26 mouse cellular contexts compared by ENCODE assay signal in the genomic region with DNA sequence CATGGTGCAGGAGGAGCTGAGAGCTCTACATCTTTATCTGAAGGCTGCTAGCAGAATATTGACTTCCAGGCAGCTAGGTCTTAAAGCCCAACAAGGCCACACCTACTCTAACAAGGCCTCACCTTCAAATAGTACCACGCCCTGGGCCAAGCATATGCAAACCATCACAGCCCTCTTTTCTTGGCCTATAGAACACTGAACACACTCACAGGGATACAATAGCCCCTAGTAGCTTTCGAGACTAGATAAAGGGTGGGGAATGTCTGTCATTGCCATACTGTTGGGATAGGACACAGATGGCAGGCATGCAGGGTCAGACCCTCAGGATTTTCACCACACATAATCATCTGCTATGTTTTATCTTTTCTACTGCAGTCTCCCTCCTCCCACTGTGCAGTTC. TPM values are rescaled to one million over a fixed set of nuclear protein-coding genes. Genes with fewer than 3 reads are reported as not detected.
A peak's percentile ranks its signal among the peaks of the same experiment; 100 is the strongest.
DNase-seq lines count a peak whose midpoint lies in the region; ATAC-seq lines count a peak whose summit lies in the region.
"Had no signal": no experiment of that assay in that cellular context is flagged by ENCODE, and none has a peak within 500 bp of the region (broad histone marks: within the 10 kb centered on the region; RNA-seq: fewer than 3 reads in every experiment).

No protein-coding gene starts in this region.

- WGBS in limb, embryonic 12.5 days, result 91% methylated on average over 2 of the region's 2 CpGs
- 81% methylated on average over 2 of the region's 2 CpGs for WGBS in liver, embryonic 11.5 days

- no peak overlapping the region for H3K4me2 ChIP-seq in limb, embryonic 12.5 days
- no peak overlapping the region for H3K4me2 ChIP-seq in liver, embryonic 11.5 days
- H3K4me2 ChIP-seq: forebrain, embryonic 13.5 days; heart, embryonic 12.5 days; heart, embryonic 15.5 days; hindbrain, embryonic 12.5 days; hindbrain, embryonic 15.5 days had no signal

- no peak overlapping the region for H3K9ac ChIP-seq in limb, embryonic 12.5 days (replicated peaks)
- no peak overlapping the region for H3K9ac ChIP-seq in liver, embryonic 11.5 days (ENCODE audit: low read depth, low read length)
- H3K9ac ChIP-seq: forebrain, embryonic 13.5 days; heart, embryonic 12.5 days; heart, embryonic 15.5 days; hindbrain, embryonic 12.5 days; hindbrain, embryonic 15.5 days had no signal

- no peak overlapping the region for H3K4me3 ChIP-seq in limb, embryonic 12.5 days (replicated peaks)
- H3K4me3 ChIP-seq in liver, embryonic 11.5 days (ENCODE audit: low read depth, low read length), result no peak overlapping the region
- H3K4me3 ChIP-seq: forebrain, embryonic 10.5 days; forebrain, embryonic 13.5 days; heart, embryonic 12.5 days; heart, embryonic 15.5 days; hindbrain, embryonic 12.5 days; hindbrain, embryonic 15.5 days had no signal

- DNase-seq in heart, adult 11 months, result peak; percentile 66
- DNase-seq in heart, postnatal 25 days (ENCODE audit: low spot score), result no peak
- DNase-seq in R1 (ENCODE audit: low read depth, low spot score), result peak; percentile 84
- no peak for DNase-seq in lung, postnatal 25 days (ENCODE audit: low spot score)
- DNase-seq in liver, embryonic 11.5 days (ENCODE audit: low spot score), result no peak
- no peak for DNase-seq in layer of hippocampus, postnatal 36 days
- DNase-seq: adrenal gland, postnatal 10 days; adrenal gland, postnatal 36 days; cerebellum, adult 11-12 months; cerebellum, adult 8-10 months; cerebellum, postnatal 10 days; cerebellum, postnatal 36 days; embryo, embryonic 11 days; gastrocnemius, postnatal 10 days; gastrocnemius, postnatal 36 days; heart, postnatal 10 days had no signal

- H3K36me3 ChIP-seq in limb, embryonic 12.5 days, result no peaks in the 10 kb centered on the region
- H3K36me3 ChIP-seq in liver, embryonic 11.5 days (ENCODE audit: control insufficient read depth, insufficient read depth, low read length), result no peaks in the 10 kb centered on the region
- H3K36me3 ChIP-seq: forebrain, embryonic 10.5 days; heart, embryonic 12.5 days; heart, embryonic 15.5 days; hindbrain, embryonic 12.5 days; hindbrain, embryonic 15.5 days had no signal

- no peaks in the 10 kb centered on the region for H3K27me3 ChIP-seq in limb, embryonic 12.5 days
- H3K27me3 ChIP-seq in liver, embryonic 11.5 days (replicated peaks; ENCODE audit: control insufficient read depth, insufficient read depth, low read length), result no peaks in the 10 kb centered on the region
- H3K27me3 ChIP-seq: forebrain, embryonic 13.5 days; heart, embryonic 15.5 days; hindbrain, embryonic 15.5 days had no signal

- intact Hi-C loops in heart, postnatal 25 days (cut with DNase I), result no loop called here

- H3K4me1 ChIP-seq in limb, embryonic 12.5 days (replicated peaks), result no peaks in the 10 kb centered on the region
- H3K4me1 ChIP-seq in liver, embryonic 11.5 days (replicated peaks; ENCODE audit: control insufficient read depth, insufficient read depth, low read length), result no peaks in the 10 kb centered on the region

- H3K9me3 ChIP-seq in limb, embryonic 12.5 days, result no peaks in the 10 kb centered on the region
- H3K9me3 ChIP-seq in liver, embryonic 11.5 days (ENCODE audit: control insufficient read depth, low read length), result no peaks in the 10 kb centered on the region
- H3K9me3 ChIP-seq: forebrain, embryonic 10.5 days; forebrain, embryonic 13.5 days; heart, embryonic 12.5 days; heart, embryonic 15.5 days; hindbrain, embryonic 12.5 days; hindbrain, embryonic 15.5 days had no signal

- ATAC-seq in limb, embryonic 12.5 days (ENCODE audit: insufficient number of reproducible peaks, insufficient read depth, low FRiP score, low TSS enrichment, low read depth), result 0 out of 2 replicates have a peak, but pooled peaks have one; percentile 37
- ATAC-seq in liver, embryonic 11.5 days (replicated peaks; ENCODE audit: low FRiP score), result no peak
- ATAC-seq: forebrain, embryonic 13.5 days; forebrain, embryonic 16.5 days had no signal

- no peak overlapping the region for H3K27ac ChIP-seq in limb, embryonic 12.5 days
- no peak overlapping the region for H3K27ac ChIP-seq in liver, embryonic 11.5 days (ENCODE audit: low read depth, low read length)
- H3K27ac ChIP-seq: forebrain, embryonic 10.5 days; forebrain, embryonic 13.5 days; heart, embryonic 15.5 days; hindbrain, embryonic 12.5 days; hindbrain, embryonic 15.5 days had no signal

RNA-seq across cellular contexts. Expression of gene Iqsec3, which starts 52.6 kb away (rescaled TPM):
- total RNA-seq in heart, postnatal 25 days (2021), result under 1 TPM; 0.39 to 0.61 TPM
- 0.03 and 0.14 TPM in 2 replicates for polyA plus RNA-seq in limb, embryonic 12.5 days (2016; fragmentation: Nextera tagmentation; extraction: Ambion mirVana)
- polyA plus RNA-seq in liver, embryonic 11.5 days (2014; fragmentation: Nextera tagmentation; extraction: Ambion mirVana), result 0.03 TPM in 1 of 2 replicates, not detected in the other
- 100 to 1,000 TPM; 120 to 131 TPM for total RNA-seq in layer of hippocampus, postnatal 36 days (2021)
- total RNA-seq: granulocyte monocyte progenitor cell, adult 5-6 weeks; hematopoietic stem cell, adult 5-6 weeks had no signal
- polyA plus RNA-seq: heart, embryonic 12.5 days; heart, embryonic 15.5 days had no signal

Comparison
In these comparisons a context has a peak if more than half of its experiments do, and no peak if none do; other contexts are left out.
1. DNase-seq: peak in heart, adult 11 months (single experiment) and R1 (single experiment); none in heart, postnatal 25 days (single experiment), lung, postnatal 25 days (single experiment), liver, embryonic 11.5 days (single experiment) and layer of hippocampus, postnatal 36 days (0 of 2).
2. RNA of gene Iqsec3, which starts 52.6 kb away (total RNA-seq): 120 to 131 TPM in layer of hippocampus, postnatal 36 days; 0.39 to 0.61 TPM in heart, postnatal 25 days; every median in the first group is over 10 times any median in the second.